Comparison of ENCODE assay signal across 12 mouse cellular contexts in the genomic region with DNA sequence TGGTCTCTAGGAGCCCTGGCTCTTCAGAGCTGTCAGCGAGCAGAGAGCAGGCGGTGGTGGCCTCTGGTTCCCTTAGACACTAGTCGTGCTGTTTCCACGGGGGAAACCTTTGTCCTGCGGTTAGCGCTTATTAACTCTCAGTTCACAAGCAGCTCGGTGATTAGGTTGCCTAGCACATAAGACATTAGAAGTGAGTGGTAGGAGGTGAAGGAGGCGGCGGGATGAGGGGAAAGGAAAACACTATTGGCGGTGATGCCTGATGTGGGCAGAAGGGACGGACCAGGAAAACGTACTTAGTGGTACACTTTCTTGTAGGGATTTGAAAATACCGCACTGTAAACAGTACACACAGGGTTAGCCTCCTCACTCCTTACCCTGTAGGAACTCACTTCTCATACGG.
"Had no signal": no experiment of that assay in that cellular context is flagged by ENCODE, and none has a peak within 500 bp of the region (broad histone marks: within the 10 kb centered on the region; RNA-seq: fewer than 3 reads in every experiment).

No protein-coding gene starts in this region.

- H3K4me3 ChIP-seq: intestine, embryonic 15.5 days; limb, embryonic 13.5 days; midbrain, embryonic 12.5 days; myocyte; neural tube, embryonic 12.5 days had no signal

- ATAC-seq: intestine, embryonic 15.5 days had no signal

- H3K27ac ChIP-seq: intestine, embryonic 15.5 days; limb, embryonic 13.5 days; liver, embryonic 14.5 days; midbrain, embryonic 12.5 days; neural tube, embryonic 12.5 days had no signal

- DNase-seq: kidney, adult 18-20 months; kidney, postnatal 14 days; left cerebral cortex, postnatal 4 days; lung, adult 18-20 months; right cerebral cortex, adult 18-20 months; right cerebral cortex, postnatal 25 days had no signal

- H3K4me2 ChIP-seq: intestine, embryonic 15.5 days; limb, embryonic 13.5 days; midbrain, embryonic 12.5 days; neural tube, embryonic 12.5 days had no signal

- H3K27me3 ChIP-seq: intestine, embryonic 15.5 days; limb, embryonic 13.5 days; midbrain, embryonic 12.5 days; neural tube, embryonic 12.5 days had no signal

- H3K9ac ChIP-seq: intestine, embryonic 15.5 days; limb, embryonic 13.5 days; liver, embryonic 14.5 days; midbrain, embryonic 12.5 days; neural tube, embryonic 12.5 days had no signal

- H3K4me1 ChIP-seq: limb, embryonic 13.5 days; midbrain, embryonic 12.5 days; neural tube, embryonic 12.5 days had no signal

- H3K9me3 ChIP-seq: intestine, embryonic 15.5 days; limb, embryonic 13.5 days; midbrain, embryonic 12.5 days; neural tube, embryonic 12.5 days had no signal
